Mouse (Mus musculus): Measurements from ENCODE around the gene Ech1. TPM values are rescaled to one million over a fixed set of nuclear protein-coding genes. Genes with fewer than 3 reads are reported as not detected.

Gene Ech1
- total and polyA plus RNA-seq, 2 experiments from 2014 or later = 88.3 to 101 TPM

- no peaks in the 10 kb centered on the region for H3K27me3 ChIP-seq (ENCODE audit: insufficient read depth, low read length)
- no peaks in the 10 kb centered on the region for H3K4me1 ChIP-seq (ENCODE audit: insufficient read depth)
- ATAC-seq (no peak), DNase-seq (no peak)
- no peak overlapping the region for H3K27ac ChIP-seq (ENCODE audit: low read depth, low read length)
- no peak overlapping the region for H3K9ac ChIP-seq
- H3K36me3 ChIP-seq (ENCODE audit: insufficient read depth) = peaks cover 91% of the 10 kb centered on the region
- H3K4me2 ChIP-seq (ENCODE audit: low read depth) = no peak overlapping the region
- no peaks in the 10 kb centered on the region for H3K9me3 ChIP-seq (ENCODE audit: low read length)
- H3K4me3 ChIP-seq (ENCODE audit: low read depth, low read length) = no peak overlapping the region
- TF ChIP-seq CTCF (IDR thresholded peaks at IDR 0.05; ENCODE audit: low read depth) = no peak
- 91% methylated on average over 4 of the region's 4 CpGs for WGBS
Observed at GRCm38 (mm10) chr7:28818861-28819452, 6.1 kb upstream of the Ech1 start.

- ATAC-seq = no peak
- H3K36me3 ChIP-seq (ENCODE audit: insufficient read depth) = peaks cover 85% of the 10 kb centered on the region
- no peaks in the 10 kb centered on the region for H3K27me3 ChIP-seq (ENCODE audit: insufficient read depth, low read length)
- 82% methylated on average over 4 of the region's 4 CpGs for WGBS
- no peak for DNase-seq
- 0 out of 2 replicates have a peak, but pooled peaks cover 1% of the 10 kb centered on the region for H3K4me1 ChIP-seq (ENCODE audit: insufficient read depth)
- H3K27ac ChIP-seq (ENCODE audit: low read depth, low read length) = no peak overlapping the region
- H3K4me2 ChIP-seq (ENCODE audit: low read depth) = no peak overlapping the region
- H3K9me3 ChIP-seq (ENCODE audit: low read length) = no peaks in the 10 kb centered on the region
- TF ChIP-seq CTCF (IDR thresholded peaks at IDR 0.05; ENCODE audit: low read depth) = no peak
- H3K9ac ChIP-seq = no peak overlapping the region
- H3K4me3 ChIP-seq (ENCODE audit: low read depth, low read length) = no peak overlapping the region
Observed at GRCm38 (mm10) chr7:28819571-28819970, 5.4 kb upstream of the Ech1 start.

GRCm38 (mm10) chr7:28820358-28821260 is 4.4 kb upstream of the Ech1 start:
- WGBS = 44% methylated on average over 12 of the region's 12 CpGs
- Histone ChIP-seq H3K9ac (no peak overlapping the region), H3K9me3 (ENCODE audit: low read length) (no peaks in the 10 kb centered on the region), H3K36me3 (ENCODE audit: insufficient read depth) (peaks cover 74% of the 10 kb centered on the region), H3K4me1 (ENCODE audit: insufficient read depth) (0 out of 2 replicates have a peak, but pooled peaks cover 4% of the 10 kb centered on the region), H3K4me3 (ENCODE audit: low read depth, low read length) (no peak overlapping the region), H3K27ac (ENCODE audit: low read depth, low read length) (no peak overlapping the region), H3K4me2 (ENCODE audit: low read depth) (no peak overlapping the region), H3K27me3 (ENCODE audit: insufficient read depth, low read length) (no peaks in the 10 kb centered on the region)
- DNase-seq = no peak
- no peak for ATAC-seq
- no peak for TF ChIP-seq CTCF (IDR thresholded peaks at IDR 0.05; ENCODE audit: low read depth)

GRCm38 (mm10) chr7:28821261-28821831 is 3.7 kb upstream of the Ech1 start:
- Histone ChIP-seq H3K4me3 (ENCODE audit: low read depth, low read length) (no peak overlapping the region), H3K9ac (no peak overlapping the region), H3K27me3 (ENCODE audit: insufficient read depth, low read length) (no peaks in the 10 kb centered on the region), H3K4me2 (ENCODE audit: low read depth) (no peak overlapping the region), H3K27ac (ENCODE audit: low read depth, low read length) (no peak overlapping the region), H3K4me1 (ENCODE audit: insufficient read depth) (0 out of 2 replicates have a peak, but pooled peaks cover 4% of the 10 kb centered on the region), H3K9me3 (ENCODE audit: low read length) (no peaks in the 10 kb centered on the region), H3K36me3 (ENCODE audit: insufficient read depth) (peaks cover 67% of the 10 kb centered on the region)
- ATAC-seq (no peak), DNase-seq (no peak)
- no peak for TF ChIP-seq CTCF (IDR thresholded peaks at IDR 0.05; ENCODE audit: low read depth)
- WGBS = 71% methylated on average over 10 of the region's 10 CpGs

GRCm38 (mm10) chr7:28822556-28822955 is 2.5 kb upstream of the Ech1 start:
- Histone ChIP-seq H3K36me3 (ENCODE audit: insufficient read depth) (peaks cover 55% of the 10 kb centered on the region), H3K4me3 (ENCODE audit: low read depth, low read length) (no peak overlapping the region), H3K9me3 (ENCODE audit: low read length) (no peaks in the 10 kb centered on the region), H3K4me2 (ENCODE audit: low read depth) (no peak overlapping the region), H3K27me3 (ENCODE audit: insufficient read depth, low read length) (no peaks in the 10 kb centered on the region), H3K4me1 (ENCODE audit: insufficient read depth) (0 out of 2 replicates have a peak, but pooled peaks cover 4% of the 10 kb centered on the region), H3K27ac (ENCODE audit: low read depth, low read length) (no peak overlapping the region), H3K9ac (no peak overlapping the region)
- DNase-seq (no peak), ATAC-seq (no peak)
- WGBS = 58% methylated on average over 1 of the region's 1 CpGs
- TF ChIP-seq CTCF (IDR thresholded peaks at IDR 0.05; ENCODE audit: low read depth) = no peak

GRCm38 (mm10) chr7:28822993-28823903 is 1.8 kb upstream of the Ech1 start:
- Histone ChIP-seq H3K4me1 (ENCODE audit: insufficient read depth) (0 out of 2 replicates have a peak, but pooled peaks cover 4% of the 10 kb centered on the region), H3K27ac (ENCODE audit: low read depth, low read length) (no peak overlapping the region), H3K4me2 (ENCODE audit: low read depth) (no peak overlapping the region), H3K9me3 (ENCODE audit: low read length) (no peaks in the 10 kb centered on the region), H3K9ac (no peak overlapping the region), H3K36me3 (ENCODE audit: insufficient read depth) (peaks cover 48% of the 10 kb centered on the region), H3K4me3 (ENCODE audit: low read depth, low read length) (no peak overlapping the region), H3K27me3 (ENCODE audit: insufficient read depth, low read length) (no peaks in the 10 kb centered on the region)
- 59% methylated on average over 10 of the region's 10 CpGs for WGBS
- TF ChIP-seq CTCF (IDR thresholded peaks at IDR 0.05; ENCODE audit: low read depth) = no peak
- ATAC-seq (no peak), DNase-seq (no peak)

All from forebrain, postnatal 0 days (tissue).